Mouse (Mus musculus) testis, adult 10 weeks (tissue): ENCODE results near the gene Spaca7. TPM values are rescaled to one million over a fixed set of nuclear protein-coding genes. Genes with fewer than 3 reads are reported as not detected.

Experiments
- polyA plus RNA-seq: library from polyadenylated mRNA; stranded (reverse); fragments of 350-450 nt; fragmentation: Illumina TruSeq; extraction: RNeasy Lipid Tissue Mini Kit (QIAGEN cat#74804); gene quantifications from one replicate; pipeline ENCODE4 v1.2.3, GENCODE M21; 2014; ENCODE audit warnings: low read depth, low replicate concordance

Spaca7 gene
- polyA plus RNA-seq = 398 TPM

DNA sequence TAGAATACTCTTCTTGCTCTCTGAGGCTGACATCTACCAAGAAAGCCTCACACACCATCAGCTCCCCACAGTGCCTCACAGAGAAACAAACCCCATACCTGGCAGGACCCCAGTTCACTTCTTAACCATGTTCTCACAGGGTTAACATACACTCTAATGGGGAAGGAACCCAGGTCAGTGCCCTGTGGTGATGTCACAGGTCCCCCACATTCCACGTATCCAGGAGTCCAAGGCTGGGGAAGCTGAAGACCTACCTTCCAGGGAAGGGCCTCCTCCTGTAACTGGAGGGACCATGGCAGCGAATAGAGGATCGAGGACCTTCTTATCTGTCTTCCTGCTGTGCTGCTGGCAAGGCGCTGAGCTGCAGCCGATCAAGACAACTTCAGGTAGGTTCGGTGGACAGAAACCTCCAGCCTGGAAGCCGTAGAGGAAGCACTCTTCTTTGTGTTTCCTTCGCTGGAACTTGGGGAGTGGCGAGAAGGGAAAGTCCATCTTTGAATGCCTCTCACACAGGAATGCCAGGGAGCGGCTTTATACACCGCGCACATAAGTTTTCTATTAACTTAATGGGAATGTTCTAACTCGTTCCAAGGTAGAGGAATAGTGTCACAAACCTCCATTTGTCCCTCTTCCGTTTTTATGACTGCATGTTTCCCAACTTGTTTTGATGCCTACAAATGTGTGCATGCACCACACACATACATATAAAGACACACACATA, at the start of gene Spaca7:
TSS of gene Spaca7 (plus strand) at position 216 of the 721 bp plus-strand sequence.

Other genes starting within 250 kb of the Spaca7 start
- gene Sox1, start 177.7 kb upstream of the Spaca7 start, polyA plus RNA-seq = 0.81 TPM
- 14.3 TPM for gene Tubgcp3, start 99.2 kb downstream of the Spaca7 start, polyA plus RNA-seq
- 17.1 TPM for gene Atp11a, start 184.0 kb downstream of the Spaca7 start, polyA plus RNA-seq